Mouse (Mus musculus) bone marrow, adult 2 months (tissue): ENCODE data around the gene Cdhr4.

Source experiments
- CTCF ChIP-seq: fragments of 200-500 bp; IDR thresholded peaks from 2 replicates; pipeline ENCODE4 v1.5.1; 2011; ENCODE audit warnings: low read length, control low read depth; ENCODE audit not compliant: control insufficient read depth, insufficient read depth
- POLR2A ChIP-seq: fragments of 200-500 bp; IDR thresholded peaks from 2 replicates; pipeline ENCODE4 v1.6.1; 2011; ENCODE audit warnings: low read depth, mild to moderate bottlenecking, control low read depth, low read length, borderline replicate concordance; ENCODE audit not compliant: control insufficient read depth

- no peak for TF ChIP-seq CTCF
- no peak for TF ChIP-seq POLR2A
Observed at GRCm38 (mm10) chr9:107974491-107975171, 17.7 kb upstream of the Cdhr4 start.
